Mouse (Mus musculus): ENCODE data around the gene Hook1.

DNA sequence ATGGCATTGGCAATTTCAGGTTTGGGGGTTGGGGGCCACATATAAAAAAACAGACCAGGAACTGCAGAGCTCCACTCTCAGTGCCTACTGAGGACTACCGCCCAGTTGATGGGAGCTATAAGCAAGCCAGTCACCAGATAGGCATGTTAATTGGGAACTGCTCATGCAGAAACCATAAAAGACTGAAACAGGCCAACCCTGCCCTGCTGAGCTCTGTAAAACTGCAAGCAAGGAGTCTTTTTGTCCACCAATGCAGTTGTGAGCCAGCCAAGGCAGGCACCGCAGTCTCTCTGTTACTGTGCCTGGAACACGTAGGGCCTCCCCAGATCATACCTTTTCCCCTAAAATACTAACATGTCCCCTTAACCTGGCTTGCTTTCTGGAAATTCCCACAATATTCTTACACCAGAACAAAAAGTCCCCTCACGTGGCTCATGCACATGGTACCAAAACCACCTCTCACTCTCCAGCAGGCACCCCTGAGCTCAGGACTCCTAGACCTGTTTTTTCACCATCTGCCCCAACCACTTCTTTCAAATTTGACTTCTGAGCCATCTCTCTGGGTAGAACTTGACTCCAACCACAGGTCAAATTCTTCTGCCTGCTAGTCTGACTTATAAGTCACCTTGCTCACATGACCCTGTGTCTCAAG is 32.5 kb upstream of the Hook1 start:
- no peak for TF ChIP-seq POLR2A (IDR thresholded peaks at IDR 0.05; ENCODE audit: low read depth, low read length)
- TF ChIP-seq CTCF (conservative IDR thresholded peaks at IDR 0.05; ENCODE audit: insufficient read depth, insufficient read length, low read depth, low read length), result no peak
